Mouse (Mus musculus) heart, embryonic 12.5 days (tissue): ENCODE data around the gene Klhl6. TPM values are rescaled to one million over a fixed set of nuclear protein-coding genes. Genes with fewer than 3 reads are reported as not detected.
A peak's percentile ranks its signal among the peaks of the same experiment; 100 is the strongest.

Experiments used
- ATAC-seq: fragments of 200-750 bp; cut with Nextera tagmentation; 2 replicates; pipeline ENCODE4 v1.8.0; 2017; ENCODE audit warnings: moderate TSS enrichment, moderate library complexity; ENCODE audit not compliant: insufficient number of reproducible peaks, low FRiP score
- H3K27ac ChIP-seq: fragments of 300-500 bp; sonication (generic); 2 replicates; pipeline ENCODE4 v1.5.1; 2016; ENCODE audit warnings: mild to moderate bottlenecking, moderate library complexity; ENCODE audit not compliant: poor library complexity, severe bottlenecking
- H3K27me3 ChIP-seq: fragments of 300-500 bp; sonication (generic); replicated peaks from 2 replicates; pipeline ENCODE4 v1.6.1; 2016; ENCODE audit warnings: mild to moderate bottlenecking, moderate library complexity
- H3K36me3 ChIP-seq: fragments of 300-500 bp; sonication (generic); 2 replicates; pipeline ENCODE4 v1.6.1; 2016; ENCODE audit warnings: mild to moderate bottlenecking, moderate library complexity
- H3K4me1 ChIP-seq: fragments of 300-500 bp; sonication (generic); replicated peaks from 2 replicates; pipeline ENCODE4 v1.6.1; 2016; ENCODE audit warnings: mild to moderate bottlenecking
- H3K4me2 ChIP-seq: fragments of 300-500 bp; sonication (generic); 2 replicates; pipeline ENCODE4 v1.6.1; 2016; ENCODE audit warnings: mild to moderate bottlenecking, moderate library complexity
- H3K4me3 ChIP-seq: fragments of 300-500 bp; sonication (generic); 2 replicates; pipeline ENCODE4 v1.5.1; 2016; ENCODE audit warnings: mild to moderate bottlenecking
- H3K9ac ChIP-seq: fragments of 300-500 bp; sonication (generic); 2 replicates; pipeline ENCODE4 v1.6.1; 2016; ENCODE audit warnings: mild to moderate bottlenecking, moderate library complexity
- H3K9me3 ChIP-seq: fragments of 300-500 bp; sonication (generic); replicated peaks from 2 replicates; pipeline ENCODE4 v1.6.1; 2016; ENCODE audit warnings: mild to moderate bottlenecking, moderate library complexity
- WGBS: fragments of 180-500 bp; shearing (Covaris S2); methylation state at CpG from one replicate; pipeline ENCODE4 v1.1.7; 2016; 5-methylcytosine and 5-hydroxymethylcytosine counted together
- polyA plus RNA-seq: library from polyadenylated mRNA; unstranded; fragments of >200 nt; fragmentation: Nextera tagmentation; extraction: Ambion mirVana; gene quantifications from 2 replicates; pipeline ENCODE4 v1.2.1, GENCODE M21; 2016

Klhl6 gene
- polyA plus RNA-seq, 1 experiment from 2014 or later = 30.0 TPM

GRCm38 (mm10) chr16:19969506-19969905 is 13.3 kb downstream of the Klhl6 start:
- Histone ChIP-seq H3K36me3 (peaks cover 13% of the 10 kb centered on the region), H3K9ac (no peak overlapping the region), H3K27ac (no peak overlapping the region), H3K4me1 (peaks cover 13% of the 10 kb centered on the region), H3K27me3 (no peaks in the 10 kb centered on the region), H3K4me3 (no peak overlapping the region), H3K9me3 (peaks cover 5% of the 10 kb centered on the region; the same call in 1 of the 2 replicates), H3K4me2 (no peak overlapping the region)
- 58% methylated on average over 5 of the region's 5 CpGs for WGBS
- no peak for ATAC-seq

- no peak for ATAC-seq
These were observed 14.2 kb downstream of the Klhl6 start for GRCm38 (mm10) chr16:19968666-19969065.

GRCm38 (mm10) chr16:19967897-19968392 is 14.9 kb downstream of the Klhl6 start:
- Histone ChIP-seq H3K27ac (no peak overlapping the region), H3K36me3 (peaks cover 13% of the 10 kb centered on the region), H3K4me3 (no peak overlapping the region), H3K9ac (no peak overlapping the region), H3K27me3 (no peaks in the 10 kb centered on the region), H3K9me3 (peaks cover 5% of the 10 kb centered on the region; the same call in 1 of the 2 replicates), H3K4me2 (no peak overlapping the region), H3K4me1 (peaks cover 13% of the 10 kb centered on the region)
- ATAC-seq = no peak
- 84% methylated on average over 1 of the region's 1 CpGs for WGBS

More at GRCm38 (mm10) chr16:19968666-19969065, 14.2 kb downstream of the Klhl6 start:
- 84% methylated on average over 4 of the region's 4 CpGs for WGBS
- H3K9ac ChIP-seq = no peak overlapping the region
- no peak overlapping the region for H3K4me3 ChIP-seq
- peaks cover 13% of the 10 kb centered on the region for H3K4me1 ChIP-seq
- H3K4me2 ChIP-seq = no peak overlapping the region
- H3K27ac ChIP-seq = no peak overlapping the region
- peaks cover 5% of the 10 kb centered on the region; the same call in 1 of the 2 replicates for H3K9me3 ChIP-seq
- no peaks in the 10 kb centered on the region for H3K27me3 ChIP-seq
- H3K36me3 ChIP-seq = peaks cover 13% of the 10 kb centered on the region

DNA sequence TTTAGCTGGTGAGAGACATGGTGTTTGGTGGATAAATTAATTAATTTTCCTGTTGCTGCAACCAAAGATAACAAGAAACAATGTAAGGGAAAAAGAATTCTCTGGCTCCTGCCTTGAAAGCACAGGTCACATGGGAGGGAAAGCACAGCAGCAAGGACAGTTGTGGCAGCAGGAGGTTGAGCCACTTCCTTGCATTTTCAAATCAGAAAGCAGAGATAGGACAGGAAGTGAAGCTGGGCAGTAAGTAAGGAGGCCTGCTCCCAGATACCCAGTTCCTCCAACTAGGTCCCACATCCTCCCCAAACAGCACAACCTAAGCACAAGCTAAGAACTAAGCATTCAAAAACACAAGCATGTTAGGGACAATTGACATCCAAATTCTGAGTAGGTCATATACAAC is 15.9 kb downstream of the Klhl6 start:
- Histone ChIP-seq H3K4me1 (peaks cover 13% of the 10 kb centered on the region), H3K9me3 (0 out of 2 replicates have a peak, but pooled peaks cover 1% of the 10 kb centered on the region), H3K4me3 (no peak overlapping the region), H3K9ac (no peak overlapping the region), H3K36me3 (peaks cover 11% of the 10 kb centered on the region), H3K27me3 (no peaks in the 10 kb centered on the region), H3K27ac (no peak overlapping the region), H3K4me2 (no peak overlapping the region)
- ATAC-seq = peak; percentile 64; the same call in 1 of the 2 replicates

DNA sequence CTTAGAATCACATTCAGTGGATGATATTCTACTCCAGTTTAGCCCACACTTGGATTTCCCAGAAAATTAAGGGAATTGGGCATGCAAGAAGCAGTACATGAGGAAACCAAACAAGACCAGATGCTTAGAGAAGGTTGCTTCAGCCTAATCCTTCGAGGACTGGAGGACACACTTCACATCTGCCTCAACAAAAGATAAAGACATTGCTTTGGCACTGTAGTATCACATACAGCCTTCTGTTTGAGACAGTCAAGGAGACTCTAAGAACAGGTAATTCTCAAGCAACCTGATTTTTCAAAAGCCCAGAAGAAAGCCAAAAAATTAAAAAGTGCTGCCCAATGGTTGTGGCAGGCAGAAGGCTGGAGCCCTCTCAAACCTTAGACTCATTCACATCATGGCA is 16.4 kb downstream of the Klhl6 start:
- Histone ChIP-seq H3K4me1 (peaks cover 13% of the 10 kb centered on the region), H3K4me2 (no peak overlapping the region), H3K27ac (no peak overlapping the region), H3K27me3 (no peaks in the 10 kb centered on the region), H3K9me3 (no peaks in the 10 kb centered on the region), H3K4me3 (no peak overlapping the region), H3K36me3 (peaks cover 11% of the 10 kb centered on the region), H3K9ac (no peak overlapping the region)
- ATAC-seq = no peak
- 38% methylated on average over 1 of the region's 1 CpGs for WGBS

DNA sequence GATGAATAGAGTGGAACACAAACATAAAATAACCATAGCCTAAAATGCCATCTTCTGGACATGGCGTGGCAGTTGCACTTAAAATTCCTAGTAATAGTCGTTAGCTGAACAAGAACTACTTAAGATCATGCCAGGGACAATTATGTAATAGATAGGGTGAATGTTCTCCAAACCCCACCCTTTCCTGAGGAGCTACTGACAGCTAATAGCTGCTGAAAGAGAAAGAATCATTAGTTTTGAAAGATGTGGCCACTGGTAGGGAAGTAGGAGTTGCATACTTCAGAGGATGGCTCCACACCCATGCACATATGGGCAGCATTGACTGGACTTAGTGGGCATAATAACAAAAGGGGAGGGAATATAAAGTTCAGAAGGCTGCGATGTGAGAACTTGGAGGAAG is 19.9 kb downstream of the Klhl6 start:
- Histone ChIP-seq H3K4me3 (no peak overlapping the region), H3K4me2 (no peak overlapping the region), H3K36me3 (peaks cover 11% of the 10 kb centered on the region), H3K9me3 (no peaks in the 10 kb centered on the region), H3K27ac (no peak overlapping the region), H3K27me3 (no peaks in the 10 kb centered on the region), H3K9ac (no peak overlapping the region), H3K4me1 (peaks cover 19% of the 10 kb centered on the region)
- no peak for ATAC-seq
- 70% methylated on average over 3 of the region's 3 CpGs for WGBS

- H3K36me3 ChIP-seq = peaks cover 11% of the 10 kb centered on the region
- H3K9ac ChIP-seq = no peak overlapping the region
- 0 out of 2 replicates have a peak overlapping the region, but pooled peaks have one; percentile 1 for H3K27ac ChIP-seq
- H3K9me3 ChIP-seq = no peaks in the 10 kb centered on the region
- 83% methylated on average over 2 of the region's 2 CpGs for WGBS
- no peak for ATAC-seq
- no peak overlapping the region for H3K4me3 ChIP-seq
- no peak overlapping the region for H3K4me2 ChIP-seq
- H3K4me1 ChIP-seq = peaks cover 8% of the 10 kb centered on the region
- no peaks in the 10 kb centered on the region for H3K27me3 ChIP-seq
These were observed 21.8 kb downstream of the Klhl6 start for GRCm38 (mm10) chr16:19961070-19961469.

DNA sequence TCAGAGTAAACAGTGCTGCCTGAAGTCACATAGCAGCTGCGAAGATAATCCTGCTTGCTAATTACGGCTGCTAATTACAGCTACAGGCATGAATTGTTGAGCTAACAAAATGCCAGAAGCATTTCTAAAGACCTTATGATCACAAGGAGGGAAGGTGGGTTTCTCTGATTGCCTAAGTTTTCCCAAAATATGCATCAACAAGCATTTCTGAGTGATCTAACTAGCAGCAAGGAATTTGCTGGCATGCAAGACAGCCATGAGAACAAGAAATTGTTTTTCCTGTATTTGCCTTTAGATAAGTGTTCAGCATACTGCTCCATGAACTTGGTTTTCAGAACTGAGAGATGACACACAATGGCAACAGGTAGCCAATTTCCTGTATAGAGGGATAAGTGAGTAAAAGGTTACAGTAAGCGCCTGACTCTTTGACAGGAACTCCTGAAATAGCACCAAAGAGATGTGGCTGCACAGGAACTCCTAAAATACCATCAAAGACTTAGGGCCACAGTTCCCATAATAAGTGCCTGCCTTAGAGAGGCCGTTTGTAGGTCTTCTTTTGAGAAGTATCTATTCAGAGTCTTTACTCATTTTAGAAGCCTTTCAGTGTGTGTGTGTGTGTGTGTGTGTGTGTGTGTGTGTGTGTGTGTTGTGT is 22.3 kb downstream of the Klhl6 start:
- Histone ChIP-seq H3K4me2 (no peak overlapping the region), H3K9ac (no peak overlapping the region), H3K27ac (peak overlapping the region; percentile 37; the same call in 1 of the 2 replicates), H3K9me3 (no peaks in the 10 kb centered on the region), H3K4me3 (no peak overlapping the region), H3K27me3 (no peaks in the 10 kb centered on the region), H3K36me3 (peaks cover 8% of the 10 kb centered on the region), H3K4me1 (peaks cover 8% of the 10 kb centered on the region)
- no peak for ATAC-seq
- WGBS = 36% methylated on average over 4 of the region's 4 CpGs

GRCm38 (mm10) chr16:19957051-19957450 is 25.8 kb downstream of the Klhl6 start:
- no peak overlapping the region for H3K9ac ChIP-seq
- H3K36me3 ChIP-seq = peaks cover 10% of the 10 kb centered on the region
- no peaks in the 10 kb centered on the region for H3K9me3 ChIP-seq
- 72% methylated on average over 5 of the region's 5 CpGs for WGBS
- H3K4me2 ChIP-seq = no peak overlapping the region
- H3K27me3 ChIP-seq = no peaks in the 10 kb centered on the region
- H3K4me3 ChIP-seq = no peak overlapping the region
- ATAC-seq = no peak
- peaks cover 8% of the 10 kb centered on the region for H3K4me1 ChIP-seq
- no peak overlapping the region for H3K27ac ChIP-seq

DNA sequence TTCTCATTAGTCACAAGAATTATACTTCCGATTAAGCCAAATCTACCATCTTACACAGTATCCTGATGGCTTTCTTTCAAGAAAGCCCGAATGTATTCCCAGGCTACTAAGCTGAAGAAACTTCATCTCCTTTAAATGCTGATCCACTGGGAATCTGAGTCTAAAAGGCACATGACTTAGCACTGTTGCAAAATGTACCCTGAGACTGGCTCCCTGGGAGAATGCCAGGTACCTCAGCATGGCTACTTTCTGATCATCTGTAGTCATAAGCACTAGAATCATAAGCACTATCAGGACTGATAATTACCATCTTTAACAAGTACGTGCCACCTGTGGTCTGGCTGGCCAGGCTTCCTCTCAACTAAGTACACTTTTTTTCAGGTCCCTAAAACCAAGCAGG is 35.5 kb downstream of the Klhl6 start:
- Histone ChIP-seq H3K27me3 (no peaks in the 10 kb centered on the region), H3K36me3 (peaks cover 24% of the 10 kb centered on the region), H3K4me3 (no peak overlapping the region), H3K4me2 (no peak overlapping the region), H3K9me3 (no peaks in the 10 kb centered on the region), H3K27ac (no peak overlapping the region), H3K9ac (no peak overlapping the region), H3K4me1 (peaks cover 12% of the 10 kb centered on the region)
- ATAC-seq = no peak
- WGBS = 84% methylated on average over 3 of the region's 3 CpGs

DNA sequence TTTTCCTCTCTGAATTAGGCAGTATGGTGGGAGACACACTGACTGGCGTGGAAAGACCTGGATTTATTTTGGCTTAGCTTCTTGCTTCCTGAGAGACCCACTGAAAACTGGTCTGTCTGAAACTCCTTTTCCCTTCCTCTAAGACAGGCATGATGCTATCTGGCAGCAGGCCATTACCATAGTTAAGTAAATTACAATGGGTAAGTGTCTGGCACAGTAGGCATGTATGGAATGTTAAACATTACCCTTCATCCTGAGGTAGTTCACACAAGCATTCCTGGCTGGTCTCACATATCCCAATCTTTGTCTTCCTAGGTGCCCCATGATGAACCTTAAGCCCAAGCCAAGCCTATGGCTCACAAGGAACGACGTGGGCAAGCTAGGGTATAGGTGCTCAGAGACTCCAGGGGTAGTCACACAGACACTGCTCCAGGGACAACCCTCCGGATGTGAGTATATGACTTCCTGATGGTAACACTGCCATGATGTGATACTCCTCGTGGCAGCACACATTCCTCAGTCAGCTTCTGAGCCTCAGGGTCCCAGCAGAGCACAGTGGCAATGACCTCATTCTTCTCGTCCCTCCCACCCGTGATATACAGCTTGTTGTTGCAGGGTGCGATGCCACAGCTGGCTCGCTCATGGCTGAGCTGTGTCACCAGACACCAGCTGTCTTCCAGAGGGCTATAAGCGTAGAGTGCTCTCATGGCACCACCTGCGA is 36.1 kb downstream of the Klhl6 start:
- Histone ChIP-seq H3K4me1 (peaks cover 12% of the 10 kb centered on the region), H3K27ac (peak overlapping the region; percentile 44)

More for the DNA sequence above, 36.1 kb downstream of the Klhl6 start:
- H3K9ac ChIP-seq = no peak overlapping the region
- no peaks in the 10 kb centered on the region for H3K9me3 ChIP-seq
- H3K4me2 ChIP-seq = no peak overlapping the region
- peak; percentile 78 for ATAC-seq
- H3K4me3 ChIP-seq = no peak overlapping the region
- H3K36me3 ChIP-seq = peaks cover 21% of the 10 kb centered on the region
- 52% methylated on average over 11 of the region's 11 CpGs for WGBS
- no peaks in the 10 kb centered on the region for H3K27me3 ChIP-seq
